Mouse (Mus musculus): Measurements from ENCODE around the gene Kcnip3. TPM values are rescaled to one million over a fixed set of nuclear protein-coding genes. Genes with fewer than 3 reads are reported as not detected.

Kcnip3 gene
- polyA plus RNA-seq, 1 experiment from 2014 or later = 0.31 TPM

- Histone ChIP-seq H3K4me2 (ENCODE audit: low read depth, low read length) (no peak overlapping the region), H3K9me3 (replicated peaks; ENCODE audit: control insufficient read depth, low read length) (no peaks in the 10 kb centered on the region)
These were observed 1.8 kb downstream of the Kcnip3 start for GRCm38 (mm10) chr2:127520123-127520522.

DNA sequence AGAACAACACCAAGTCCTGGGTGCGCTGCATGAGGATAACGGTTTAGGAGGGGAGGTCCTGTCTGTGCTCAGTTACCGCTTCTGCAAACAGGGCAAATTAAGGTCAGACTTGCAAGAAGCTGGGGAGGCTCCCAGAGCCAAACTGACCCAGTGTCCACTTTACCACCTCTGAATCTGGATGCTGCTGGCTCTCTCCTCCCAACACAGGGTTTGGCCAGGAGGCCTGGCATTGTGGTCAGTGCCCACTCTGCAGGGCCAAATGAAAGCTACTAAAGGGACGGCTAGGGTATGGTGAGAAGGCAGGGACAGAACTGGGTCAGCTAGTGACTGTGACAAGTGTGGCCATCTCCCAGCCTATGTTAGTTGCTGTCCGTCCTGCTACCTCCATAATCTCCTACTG lies 2.6 kb downstream of the Kcnip3 start:
- no peak for ATAC-seq (ENCODE audit: low read depth)
- no peaks in the 10 kb centered on the region; the same call in 1 of the 2 replicates for H3K27me3 ChIP-seq (ENCODE audit: control insufficient read depth, insufficient read depth, low read depth, low read length)
- H3K9me3 ChIP-seq (replicated peaks; ENCODE audit: control insufficient read depth, low read length) = no peaks in the 10 kb centered on the region
- H3K4me2 ChIP-seq (ENCODE audit: low read depth, low read length) = no peak overlapping the region
- H3K36me3 ChIP-seq (ENCODE audit: control insufficient read depth, insufficient read depth) = no peaks in the 10 kb centered on the region
- WGBS (ENCODE audit: insufficient replicate concordance) = 59% methylated on average over 5 of the region's 5 CpGs
- H3K4me3 ChIP-seq (ENCODE audit: low read depth, low read length) = no peak overlapping the region
- H3K27ac ChIP-seq (ENCODE audit: low read length) = no peak overlapping the region
- no peaks in the 10 kb centered on the region for H3K4me1 ChIP-seq (ENCODE audit: control insufficient read depth, low read depth, low read length)
- no peak overlapping the region for H3K9ac ChIP-seq (ENCODE audit: low read depth, low read length)

More at GRCm38 (mm10) chr2:127520123-127520522, 1.8 kb downstream of the Kcnip3 start:
- H3K4me1 ChIP-seq (ENCODE audit: control insufficient read depth, low read depth, low read length) = no peaks in the 10 kb centered on the region
- no peak overlapping the region for H3K9ac ChIP-seq (ENCODE audit: low read depth, low read length)
- no peak overlapping the region for H3K4me3 ChIP-seq (ENCODE audit: low read depth, low read length)
- no peak overlapping the region for H3K27ac ChIP-seq (ENCODE audit: low read length)
- no peak for ATAC-seq (ENCODE audit: low read depth)
- H3K27me3 ChIP-seq (ENCODE audit: control insufficient read depth, insufficient read depth, low read depth, low read length) = no peaks in the 10 kb centered on the region; the same call in 1 of the 2 replicates
- no peaks in the 10 kb centered on the region for H3K36me3 ChIP-seq (ENCODE audit: control insufficient read depth, insufficient read depth)

DNA sequence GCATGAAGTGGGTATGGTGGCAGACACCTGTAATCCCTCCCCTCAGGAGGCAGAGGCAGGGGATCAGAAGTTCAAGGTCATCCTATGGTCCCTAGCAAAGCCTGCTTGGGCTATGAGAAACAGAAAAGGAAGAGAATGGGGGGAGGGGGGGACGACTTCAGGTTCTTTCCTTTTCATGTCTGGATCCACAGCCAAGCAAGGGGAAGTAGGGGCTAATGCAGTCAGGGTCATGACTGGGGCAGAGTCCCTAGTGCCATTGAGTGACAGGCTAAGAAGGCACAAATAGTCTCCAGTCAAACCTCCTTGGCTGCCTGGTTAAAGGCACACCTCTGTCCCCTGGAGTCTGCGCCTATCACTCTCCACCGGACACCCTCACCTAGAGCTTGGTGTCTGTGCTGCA lies 3.1 kb downstream of the Kcnip3 start:
- no peak for ATAC-seq (ENCODE audit: low read depth)

GRCm38 (mm10) chr2:127518273-127518672 lies 3.6 kb downstream of the Kcnip3 start:
- H3K27ac ChIP-seq (ENCODE audit: low read length) = no peak overlapping the region
- ATAC-seq (ENCODE audit: low read depth) = no peak

More for the DNA sequence above, 3.1 kb downstream of the Kcnip3 start:
- Histone ChIP-seq H3K9ac (ENCODE audit: low read depth, low read length) (no peak overlapping the region), H3K27me3 (ENCODE audit: control insufficient read depth, insufficient read depth, low read depth, low read length) (no peaks in the 10 kb centered on the region; the same call in 1 of the 2 replicates), H3K4me2 (ENCODE audit: low read depth, low read length) (no peak overlapping the region), H3K27ac (ENCODE audit: low read length) (no peak overlapping the region), H3K36me3 (ENCODE audit: control insufficient read depth, insufficient read depth) (no peaks in the 10 kb centered on the region), H3K4me3 (ENCODE audit: low read depth, low read length) (no peak overlapping the region), H3K9me3 (replicated peaks; ENCODE audit: control insufficient read depth, low read length) (no peaks in the 10 kb centered on the region), H3K4me1 (ENCODE audit: control insufficient read depth, low read depth, low read length) (no peaks in the 10 kb centered on the region)
- 41% methylated on average over 3 of the region's 3 CpGs for WGBS (ENCODE audit: insufficient replicate concordance)

DNA sequence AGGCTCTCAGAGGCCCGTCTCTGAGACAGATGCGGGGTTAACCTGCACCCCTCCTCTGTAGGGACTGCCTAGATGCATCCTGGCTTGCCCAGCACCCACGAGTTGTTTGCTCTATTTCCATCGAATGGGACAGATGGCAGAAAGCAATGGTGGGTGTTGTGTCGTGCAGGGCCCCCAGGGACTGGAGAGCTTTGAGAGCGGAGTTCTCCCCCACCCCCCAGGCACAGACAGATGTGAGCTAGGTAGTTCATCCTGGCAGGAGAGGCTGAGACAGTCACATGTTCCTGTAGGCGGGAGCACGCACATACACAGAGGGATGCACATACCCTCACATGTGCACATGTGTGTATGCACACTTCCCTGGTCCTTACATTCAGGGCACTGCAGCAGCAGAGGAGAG lies 4.8 kb downstream of the Kcnip3 start:
- no peak for ATAC-seq (ENCODE audit: low read depth)
- WGBS (ENCODE audit: insufficient replicate concordance) = 62% methylated on average over 8 of the region's 8 CpGs

More at GRCm38 (mm10) chr2:127518273-127518672, 3.6 kb downstream of the Kcnip3 start:
- no peaks in the 10 kb centered on the region for H3K4me1 ChIP-seq (ENCODE audit: control insufficient read depth, low read depth, low read length)
- no peak overlapping the region for H3K4me3 ChIP-seq (ENCODE audit: low read depth, low read length)
- H3K27me3 ChIP-seq (ENCODE audit: control insufficient read depth, insufficient read depth, low read depth, low read length) = no peaks in the 10 kb centered on the region; the same call in 1 of the 2 replicates
- H3K9ac ChIP-seq (ENCODE audit: low read depth, low read length) = no peak overlapping the region
- H3K9me3 ChIP-seq (replicated peaks; ENCODE audit: control insufficient read depth, low read length) = no peaks in the 10 kb centered on the region
- no peaks in the 10 kb centered on the region for H3K36me3 ChIP-seq (ENCODE audit: control insufficient read depth, insufficient read depth)
- H3K4me2 ChIP-seq (ENCODE audit: low read depth, low read length) = no peak overlapping the region
- WGBS (ENCODE audit: insufficient replicate concordance) = 29% methylated on average over 3 of the region's 3 CpGs

DNA sequence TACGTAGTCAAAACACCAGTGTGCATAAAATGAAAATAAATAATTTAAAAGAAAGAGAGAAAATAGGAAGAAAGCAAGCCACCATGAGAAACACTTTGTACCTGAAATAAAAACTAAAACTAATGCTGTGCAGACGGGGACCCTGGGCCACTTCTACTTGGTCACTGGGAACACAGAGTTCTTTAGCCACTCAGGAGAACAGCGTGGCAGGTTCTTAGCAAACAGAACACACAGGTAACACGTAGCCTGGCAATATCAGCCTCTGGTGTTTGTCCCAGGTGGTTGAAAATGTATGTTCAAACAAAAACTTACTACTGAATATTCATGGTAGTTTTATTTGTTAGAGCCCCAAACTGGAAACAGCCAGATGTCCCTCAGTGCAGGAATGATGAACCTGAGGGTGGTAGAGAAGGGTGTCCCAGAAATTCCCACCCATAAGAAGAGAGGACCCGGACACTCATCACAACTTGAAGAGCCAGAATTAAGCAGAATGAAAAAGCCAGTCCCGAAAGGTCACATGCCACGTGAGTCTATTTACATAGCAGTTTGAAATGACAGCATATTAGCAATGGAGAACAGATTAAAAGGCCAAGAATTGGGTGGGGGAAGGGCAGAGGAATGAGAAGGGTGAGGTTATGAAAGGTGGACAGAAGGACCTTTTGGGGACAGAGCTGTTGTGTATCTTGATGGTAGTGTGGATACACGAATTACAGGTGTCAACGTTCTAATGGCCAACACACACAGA lies 7.3 kb downstream of the Kcnip3 start:
- no peak overlapping the region for H3K27ac ChIP-seq (ENCODE audit: low read length)
- H3K9ac ChIP-seq (ENCODE audit: low read depth, low read length) = no peak overlapping the region
- ATAC-seq (ENCODE audit: low read depth) = no peak
- H3K36me3 ChIP-seq (ENCODE audit: control insufficient read depth, insufficient read depth) = no peaks in the 10 kb centered on the region
- H3K4me3 ChIP-seq (ENCODE audit: low read depth, low read length) = no peak overlapping the region
- WGBS (ENCODE audit: insufficient replicate concordance) = 51% methylated on average over 9 of the region's 9 CpGs
- no peak overlapping the region for H3K4me2 ChIP-seq (ENCODE audit: low read depth, low read length)
- H3K4me1 ChIP-seq (ENCODE audit: control insufficient read depth, low read depth, low read length) = no peaks in the 10 kb centered on the region
- no peaks in the 10 kb centered on the region for H3K27me3 ChIP-seq (ENCODE audit: control insufficient read depth, insufficient read depth, low read depth, low read length)
- H3K9me3 ChIP-seq (replicated peaks; ENCODE audit: control insufficient read depth, low read length) = no peaks in the 10 kb centered on the region

More for the DNA sequence above, 4.8 kb downstream of the Kcnip3 start:
- no peaks in the 10 kb centered on the region; the same call in 1 of the 2 replicates for H3K27me3 ChIP-seq (ENCODE audit: control insufficient read depth, insufficient read depth, low read depth, low read length)
- H3K9me3 ChIP-seq (replicated peaks; ENCODE audit: control insufficient read depth, low read length) = no peaks in the 10 kb centered on the region
- no peak overlapping the region for H3K4me3 ChIP-seq (ENCODE audit: low read depth, low read length)
- H3K4me1 ChIP-seq (ENCODE audit: control insufficient read depth, low read depth, low read length) = no peaks in the 10 kb centered on the region
- H3K27ac ChIP-seq (ENCODE audit: low read length) = no peak overlapping the region
- no peaks in the 10 kb centered on the region for H3K36me3 ChIP-seq (ENCODE audit: control insufficient read depth, insufficient read depth)
- no peak overlapping the region for H3K9ac ChIP-seq (ENCODE audit: low read depth, low read length)
- H3K4me2 ChIP-seq (ENCODE audit: low read depth, low read length) = no peak overlapping the region

GRCm38 (mm10) chr2:127513244-127513643 lies 8.7 kb downstream of the Kcnip3 start:
- Histone ChIP-seq H3K4me1 (ENCODE audit: control insufficient read depth, low read depth, low read length) (no peaks in the 10 kb centered on the region), H3K9ac (ENCODE audit: low read depth, low read length) (no peak overlapping the region), H3K4me3 (ENCODE audit: low read depth, low read length) (no peak overlapping the region), H3K36me3 (ENCODE audit: control insufficient read depth, insufficient read depth) (no peaks in the 10 kb centered on the region), H3K4me2 (ENCODE audit: low read depth, low read length) (no peak overlapping the region), H3K27ac (ENCODE audit: low read length) (no peak overlapping the region), H3K27me3 (ENCODE audit: control insufficient read depth, insufficient read depth, low read depth, low read length) (no peaks in the 10 kb centered on the region), H3K9me3 (replicated peaks; ENCODE audit: control insufficient read depth, low read length) (no peaks in the 10 kb centered on the region)
- ATAC-seq (ENCODE audit: low read depth) = no peak
- 44% methylated on average over 3 of the region's 3 CpGs for WGBS (ENCODE audit: insufficient replicate concordance)

DNA sequence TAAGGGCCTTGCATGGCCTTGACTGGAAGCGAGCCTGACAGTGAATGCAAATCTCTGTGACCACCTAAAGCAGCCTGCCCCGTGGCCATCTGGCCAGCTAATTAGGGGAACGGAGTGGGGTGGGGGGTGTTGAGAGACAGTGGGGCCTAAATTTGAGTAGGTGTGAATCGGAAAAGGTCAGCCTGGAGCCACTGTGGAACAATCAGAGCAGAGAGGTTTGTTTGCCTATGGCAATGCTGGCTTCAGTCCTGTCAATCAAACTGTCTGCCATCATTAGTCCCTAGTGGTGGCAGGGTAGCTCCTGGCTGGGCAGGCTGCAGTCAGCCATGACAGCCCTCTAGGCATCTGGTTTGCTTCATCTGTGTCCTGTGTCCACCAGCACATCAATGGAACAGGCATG lies 10.5 kb downstream of the Kcnip3 start:
- H3K4me2 ChIP-seq (ENCODE audit: low read depth, low read length) = no peak overlapping the region
- H3K9ac ChIP-seq (ENCODE audit: low read depth, low read length) = no peak overlapping the region
- no peak for ATAC-seq (ENCODE audit: low read depth)
- no peak overlapping the region for H3K4me3 ChIP-seq (ENCODE audit: low read depth, low read length)
- H3K36me3 ChIP-seq (ENCODE audit: control insufficient read depth, insufficient read depth) = no peaks in the 10 kb centered on the region
- no peak overlapping the region for H3K27ac ChIP-seq (ENCODE audit: low read length)
- H3K9me3 ChIP-seq (replicated peaks; ENCODE audit: control insufficient read depth, low read length) = no peaks in the 10 kb centered on the region
- peaks cover 6% of the 10 kb centered on the region for H3K4me1 ChIP-seq (ENCODE audit: control insufficient read depth, low read depth, low read length)
- no peaks in the 10 kb centered on the region for H3K27me3 ChIP-seq (ENCODE audit: control insufficient read depth, insufficient read depth, low read depth, low read length)
- whole genome bisulfite sequencing (ENCODE audit: insufficient replicate concordance) = 52% methylated on average over 4 of the region's 4 CpGs

DNA sequence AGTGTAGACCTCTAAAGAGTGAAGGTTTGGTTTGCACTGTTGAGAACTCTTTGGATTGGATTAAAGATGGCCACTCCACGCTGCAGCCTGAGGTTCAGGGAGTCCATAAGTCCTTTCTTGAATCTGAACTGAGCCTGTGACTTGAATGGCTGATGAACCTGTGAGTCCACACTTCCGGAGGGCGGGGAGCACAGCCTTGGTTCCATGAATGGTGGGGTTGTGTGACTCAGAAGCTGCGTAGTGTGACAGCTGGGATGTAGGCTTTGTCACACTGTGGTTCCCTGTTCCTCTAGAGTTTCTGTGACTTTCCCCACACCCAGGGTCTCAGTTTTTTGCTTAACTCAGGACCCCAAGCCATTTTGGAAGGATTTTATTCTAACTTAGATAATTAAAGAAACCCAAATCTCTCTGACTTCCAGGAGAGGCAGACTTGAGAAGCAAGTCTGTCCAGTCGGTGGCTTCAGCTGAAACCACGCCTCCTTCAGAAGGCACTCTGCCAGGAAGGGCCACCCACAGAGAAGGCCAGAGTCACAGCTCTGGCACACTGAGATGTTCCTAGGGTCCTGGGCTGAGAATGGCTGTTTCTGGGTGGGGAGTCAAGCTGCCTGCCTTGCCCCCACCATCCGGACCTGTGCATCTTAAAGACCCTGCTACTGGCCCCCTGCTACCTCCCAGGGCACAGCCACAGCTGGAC lies 13.8 kb downstream of the Kcnip3 start:
- H3K9ac ChIP-seq (ENCODE audit: low read depth, low read length) = no peak overlapping the region
- no peaks in the 10 kb centered on the region for H3K27me3 ChIP-seq (ENCODE audit: control insufficient read depth, insufficient read depth, low read depth, low read length)
- no peak overlapping the region for H3K27ac ChIP-seq (ENCODE audit: low read length)
- ATAC-seq (ENCODE audit: low read depth) = no peak
- WGBS (ENCODE audit: insufficient replicate concordance) = 43% methylated on average over 7 of the region's 7 CpGs
- peaks cover 9% of the 10 kb centered on the region for H3K4me1 ChIP-seq (ENCODE audit: control insufficient read depth, low read depth, low read length)
- no peaks in the 10 kb centered on the region for H3K9me3 ChIP-seq (replicated peaks; ENCODE audit: control insufficient read depth, low read length)
- no peaks in the 10 kb centered on the region for H3K36me3 ChIP-seq (ENCODE audit: control insufficient read depth, insufficient read depth)
- H3K4me3 ChIP-seq (ENCODE audit: low read depth, low read length) = no peak overlapping the region
- no peak overlapping the region for H3K4me2 ChIP-seq (ENCODE audit: low read depth, low read length)

All from liver, embryonic 16.5 days (tissue).